Mouse (Mus musculus) embryonic facial prominence, embryonic 15.5 days (tissue): Measurements from ENCODE around the gene Cdc73. TPM values are rescaled to one million over a fixed set of nuclear protein-coding genes. Genes with fewer than 3 reads are reported as not detected.
"Not testable (repeated sequence)": the region's sequence is repeated elsewhere in the genome, so short reads cannot be mapped to it uniquely, and the experiment has no call there.

Experiments
- ATAC-seq: fragments of 200-750 bp; cut with Nextera tagmentation; 2 replicates; pipeline ENCODE4 v1.8.0; 2017; ENCODE audit warnings: low read depth, moderate TSS enrichment; ENCODE audit not compliant: insufficient number of reproducible peaks, low FRiP score, low TSS enrichment
- H3K27ac ChIP-seq: fragments of 300-500 bp; sonication (generic); replicated peaks from 2 replicates; pipeline ENCODE4 v1.5.1; 2015; ENCODE audit warnings: mild to moderate bottlenecking, inconsistent platforms
- H3K27me3 ChIP-seq: fragments of 300-500 bp; sonication (generic); 2 replicates; pipeline ENCODE4 v1.6.1; 2015; ENCODE audit warnings: inconsistent platforms
- H3K36me3 ChIP-seq: fragments of 300-500 bp; sonication (generic); 2 replicates; pipeline ENCODE4 v1.6.1; 2015; ENCODE audit warnings: mild to moderate bottlenecking, inconsistent platforms
- H3K4me1 ChIP-seq: fragments of 300-500 bp; sonication (generic); 2 replicates; pipeline ENCODE4 v1.6.1; 2015; ENCODE audit warnings: inconsistent platforms
- H3K4me2 ChIP-seq: fragments of 300-500 bp; sonication (generic); replicated peaks from 2 replicates; pipeline ENCODE4 v1.6.1; 2015; ENCODE audit warnings: mild to moderate bottlenecking, inconsistent platforms
- H3K4me3 ChIP-seq: fragments of 300-500 bp; sonication (generic); replicated peaks from 2 replicates; pipeline ENCODE4 v1.5.1; 2015; ENCODE audit warnings: mild to moderate bottlenecking, inconsistent platforms
- H3K9ac ChIP-seq: fragments of 300-500 bp; sonication (generic); 2 replicates; pipeline ENCODE4 v1.6.1; 2015; ENCODE audit warnings: inconsistent platforms
- H3K9me3 ChIP-seq: fragments of 300-500 bp; sonication (generic); replicated peaks from 2 replicates; pipeline ENCODE4 v1.6.1; 2016; ENCODE audit warnings: inconsistent platforms
- WGBS: fragments of 180-500 bp; shearing (Covaris S2); methylation state at CpG from one replicate; pipeline ENCODE4 v1.1.7; 2015; 5-methylcytosine and 5-hydroxymethylcytosine counted together
- polyA plus RNA-seq: library from polyadenylated mRNA; unstranded; fragments of >200 nt; fragmentation: Nextera tagmentation; extraction: Ambion mirVana; gene quantifications from 2 replicates; pipeline ENCODE4 v1.2.1, GENCODE M21; 2015

Gene Cdc73
- polyA plus RNA-seq, 1 experiment from 2014 or later: 27.3 TPM

DNA sequence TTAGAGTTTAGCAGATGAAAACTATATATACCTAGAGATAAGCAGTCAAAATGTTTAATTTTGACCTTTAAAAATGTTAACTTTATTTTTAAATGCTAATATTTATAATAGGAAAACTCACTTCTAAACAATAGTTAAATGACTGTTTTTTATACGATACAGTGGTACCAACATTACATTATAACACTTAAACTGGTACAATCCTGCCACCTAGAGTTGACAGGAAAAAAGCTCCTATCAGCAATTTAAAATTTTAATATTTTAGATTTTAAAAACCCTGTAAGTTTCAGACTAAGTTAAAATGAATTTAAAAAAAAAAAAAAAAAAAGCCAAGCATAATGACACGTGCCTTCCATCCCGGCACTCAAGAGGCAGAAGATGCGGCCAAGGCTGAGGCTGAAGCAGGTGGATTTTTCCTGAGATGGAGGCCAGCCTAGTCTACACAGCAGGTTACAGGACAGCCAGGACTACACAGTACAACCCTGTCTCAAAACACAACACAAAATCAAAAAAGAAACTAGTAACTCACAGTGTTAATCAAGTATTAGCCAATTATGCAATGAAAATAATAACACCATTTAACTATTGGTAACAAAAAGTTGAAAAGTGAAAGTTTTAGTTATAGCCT lies 26.8 kb downstream of the Cdc73 start:
- Histone ChIP-seq H3K9ac (no peak overlapping the region), H3K9me3 (no peaks in the 10 kb centered on the region), H3K27ac (no peak overlapping the region), H3K27me3 (no peaks in the 10 kb centered on the region), H3K36me3 (peaks cover 10% of the 10 kb centered on the region; the same call in 1 of the 2 replicates), H3K4me3 (no peak overlapping the region), H3K4me2 (no peak overlapping the region), H3K4me1 (no peaks in the 10 kb centered on the region)
- no peak for ATAC-seq
- 83% methylated on average over 4 of the region's 4 CpGs for WGBS

DNA sequence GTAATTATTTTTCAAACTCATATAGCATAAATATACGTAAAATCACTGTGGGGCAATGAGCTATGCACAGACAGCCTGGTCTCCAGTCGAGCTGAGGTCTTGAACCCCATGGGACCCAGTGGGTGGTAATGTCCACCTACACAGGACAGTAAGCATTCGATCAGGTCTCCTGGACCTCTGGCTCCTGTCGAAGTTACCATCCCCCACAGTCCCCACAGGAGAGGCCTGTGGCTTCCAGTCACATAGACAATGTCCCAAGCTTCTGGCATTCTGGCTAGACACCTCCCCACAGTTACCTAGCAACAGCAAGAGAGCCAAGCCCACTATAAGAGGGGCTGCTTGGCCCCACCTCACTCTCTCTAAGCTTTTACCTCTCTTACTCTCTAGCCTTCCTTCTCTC lies 37.9 kb downstream of the Cdc73 start:
- H3K4me1 ChIP-seq, H3K9me3 ChIP-seq, ATAC-seq, H3K4me2 ChIP-seq, H3K4me3 ChIP-seq, H3K27ac ChIP-seq, H3K27me3 ChIP-seq, H3K9ac ChIP-seq: not testable (repeated sequence)
- 88% methylated on average over 4 of the region's 4 CpGs for WGBS
- peaks cover 11% of the 10 kb centered on the region; the same call in 1 of the 2 replicates for H3K36me3 ChIP-seq

DNA sequence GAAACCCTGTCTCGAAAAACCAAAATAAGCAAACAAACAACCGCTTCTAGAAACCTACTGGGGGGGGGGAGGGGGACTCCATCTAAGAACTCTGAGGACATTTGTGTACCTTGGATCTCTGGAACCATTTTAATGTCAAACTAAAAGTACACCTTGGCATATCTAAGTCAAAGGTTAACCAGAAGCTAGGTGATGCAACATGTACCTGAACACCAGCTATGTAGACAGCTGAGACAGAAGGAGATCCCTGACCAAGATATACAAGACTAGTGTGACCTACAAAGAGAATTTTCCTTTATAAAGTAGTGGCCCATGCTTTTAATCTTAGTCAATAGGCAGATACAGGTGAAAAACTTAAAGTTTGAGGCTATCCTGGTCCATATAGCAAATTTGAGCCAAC lies 39.5 kb downstream of the Cdc73 start:
- H3K9ac ChIP-seq: no peak overlapping the region
- 89% methylated on average over 2 of the region's 2 CpGs for WGBS
- no peaks in the 10 kb centered on the region for H3K4me1 ChIP-seq
- peaks cover 9% of the 10 kb centered on the region; the same call in 1 of the 2 replicates for H3K36me3 ChIP-seq
- H3K27me3 ChIP-seq: no peaks in the 10 kb centered on the region
- H3K27ac ChIP-seq: no peak overlapping the region
- no peaks in the 10 kb centered on the region for H3K9me3 ChIP-seq
- ATAC-seq: no peak
- no peak overlapping the region for H3K4me3 ChIP-seq
- H3K4me2 ChIP-seq: no peak overlapping the region

DNA sequence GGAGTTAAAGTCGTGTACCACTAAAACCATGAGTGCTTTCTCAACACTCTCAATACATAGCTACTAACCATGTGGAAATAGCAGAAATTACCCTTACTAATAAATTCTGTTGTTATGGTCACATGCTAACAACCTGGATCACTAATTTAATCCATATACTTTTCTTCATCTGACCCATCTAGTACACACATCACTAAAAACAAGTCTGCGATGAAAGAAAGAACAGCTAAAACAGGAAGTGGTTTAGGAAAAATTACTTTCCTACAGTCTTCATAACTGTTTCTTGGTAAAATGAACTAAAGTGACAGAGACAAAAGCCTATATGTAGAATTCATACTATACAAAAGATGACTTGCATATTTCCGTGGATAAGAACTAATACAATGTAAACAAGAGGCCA lies 49.0 kb downstream of the Cdc73 start:
- no peak overlapping the region for H3K9ac ChIP-seq
- no peaks in the 10 kb centered on the region for H3K27me3 ChIP-seq
- no peak overlapping the region for H3K27ac ChIP-seq
- H3K4me3 ChIP-seq: no peak overlapping the region
- no peak overlapping the region for H3K4me2 ChIP-seq
- WGBS: 89% methylated on average over 3 of the region's 3 CpGs
- no peaks in the 10 kb centered on the region for H3K36me3 ChIP-seq
- no peaks in the 10 kb centered on the region for H3K4me1 ChIP-seq
- no peak for ATAC-seq
- no peaks in the 10 kb centered on the region for H3K9me3 ChIP-seq

DNA sequence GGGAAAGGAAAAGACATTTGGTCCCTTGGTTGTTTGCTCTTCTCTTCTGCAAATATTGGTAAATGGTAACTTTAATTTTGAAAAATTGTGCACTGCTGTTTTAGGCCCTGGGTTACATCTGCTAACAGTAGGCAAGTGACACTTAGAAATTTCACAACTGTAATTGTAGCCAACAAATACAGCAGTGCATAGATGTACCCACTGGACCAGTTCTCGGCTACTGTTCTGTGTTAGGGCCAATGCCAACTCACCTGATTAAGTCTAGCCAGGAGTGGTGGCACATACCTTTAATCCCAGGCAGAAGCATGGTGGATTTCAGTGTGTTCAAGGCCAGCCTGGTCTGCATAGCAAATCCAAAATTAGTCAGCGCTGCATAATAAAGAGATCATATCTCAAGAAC lies 52.4 kb downstream of the Cdc73 start:
- no peak overlapping the region for H3K9ac ChIP-seq
- ATAC-seq: no peak
- WGBS: 93% methylated on average over 2 of the region's 2 CpGs
- H3K36me3 ChIP-seq: peaks cover 5% of the 10 kb centered on the region; the same call in 1 of the 2 replicates
- no peak overlapping the region for H3K27ac ChIP-seq
- H3K4me2 ChIP-seq: no peak overlapping the region
- H3K9me3 ChIP-seq: no peaks in the 10 kb centered on the region
- no peaks in the 10 kb centered on the region for H3K4me1 ChIP-seq
- no peaks in the 10 kb centered on the region for H3K27me3 ChIP-seq
- H3K4me3 ChIP-seq: no peak overlapping the region

DNA sequence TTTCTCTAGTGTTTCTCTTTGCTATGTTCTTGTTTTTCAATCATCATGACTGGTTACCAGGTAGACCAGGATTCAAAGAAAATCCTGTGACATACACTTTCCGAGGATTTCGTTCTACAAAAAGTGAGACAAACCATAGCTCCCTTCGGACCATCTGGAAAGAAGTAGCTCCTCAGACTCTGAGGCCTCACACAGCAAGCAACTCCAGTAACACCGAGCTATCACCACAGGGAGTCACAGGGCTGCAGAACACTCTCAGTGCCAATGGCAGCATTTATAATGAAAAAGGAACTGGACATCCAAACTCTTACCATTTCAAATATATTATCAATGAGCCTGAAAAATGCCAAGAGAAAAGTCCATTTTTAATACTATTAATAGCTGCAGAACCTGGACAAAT lies 56.5 kb downstream of the Cdc73 start:
- no peaks in the 10 kb centered on the region for H3K9me3 ChIP-seq
- peaks cover 5% of the 10 kb centered on the region; the same call in 1 of the 2 replicates for H3K36me3 ChIP-seq
- WGBS: 78% methylated on average over 4 of the region's 4 CpGs
- H3K9ac ChIP-seq: no peak overlapping the region
- no peaks in the 10 kb centered on the region for H3K27me3 ChIP-seq
- H3K4me1 ChIP-seq: no peaks in the 10 kb centered on the region; the same call in 1 of the 2 replicates
- H3K27ac ChIP-seq: no peak overlapping the region
- no peak for ATAC-seq
- no peak overlapping the region for H3K4me3 ChIP-seq
- H3K4me2 ChIP-seq: no peak overlapping the region

DNA sequence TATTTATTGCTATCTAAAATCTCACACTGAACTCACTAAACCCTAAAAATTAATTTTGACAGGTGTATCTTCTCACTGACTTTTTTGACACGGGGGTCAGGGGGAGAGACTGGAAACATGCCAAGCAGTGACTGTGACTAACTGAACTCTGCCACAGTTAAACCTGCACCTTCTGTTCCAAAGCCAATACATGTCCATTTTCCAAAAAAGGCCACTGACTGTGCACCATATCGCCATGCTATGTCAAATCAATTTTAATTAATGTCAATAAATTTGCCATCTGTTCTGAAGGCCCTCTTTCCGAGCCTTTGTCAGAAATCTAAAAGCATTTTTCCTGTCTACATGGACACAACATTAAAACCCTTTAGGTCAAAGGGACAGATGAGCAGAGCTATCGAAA lies 57.3 kb downstream of the Cdc73 start:
- H3K4me2 ChIP-seq: no peak overlapping the region
- ATAC-seq: no peak
- no peak overlapping the region for H3K27ac ChIP-seq
- H3K36me3 ChIP-seq: peaks cover 5% of the 10 kb centered on the region; the same call in 1 of the 2 replicates
- no peaks in the 10 kb centered on the region for H3K9me3 ChIP-seq
- H3K9ac ChIP-seq: no peak overlapping the region
- no peaks in the 10 kb centered on the region for H3K27me3 ChIP-seq
- peaks cover 8% of the 10 kb centered on the region; the same call in 1 of the 2 replicates for H3K4me1 ChIP-seq
- 55% methylated on average over 4 of the region's 4 CpGs for WGBS
- H3K4me3 ChIP-seq: no peak overlapping the region

DNA sequence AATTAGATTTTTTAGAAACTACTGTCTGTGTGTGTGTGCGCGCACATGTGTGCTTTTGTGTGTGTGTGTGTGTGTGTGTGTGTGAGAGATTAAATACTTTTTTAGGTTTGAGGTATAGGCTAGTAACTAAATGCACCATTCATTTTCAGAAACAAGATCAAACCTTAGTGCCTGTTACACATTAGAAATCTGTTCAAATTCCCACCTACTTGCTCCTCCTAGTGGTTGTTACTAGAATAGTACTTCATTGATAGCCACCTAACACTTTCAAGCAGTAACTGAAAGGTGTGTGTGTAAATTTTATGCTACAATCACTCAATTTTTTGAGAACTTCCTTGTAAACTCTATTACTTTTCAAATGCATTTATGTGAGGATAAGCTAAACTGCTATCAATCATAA lies 58.5 kb downstream of the Cdc73 start:
- H3K9ac ChIP-seq: no peak overlapping the region
- H3K4me3 ChIP-seq: no peak overlapping the region
- WGBS: 84% methylated on average over 2 of the region's 2 CpGs
- H3K27ac ChIP-seq: no peak overlapping the region
- H3K4me2 ChIP-seq: no peak overlapping the region
- no peak for ATAC-seq
- peaks cover 8% of the 10 kb centered on the region; the same call in 1 of the 2 replicates for H3K4me1 ChIP-seq
- peaks cover 5% of the 10 kb centered on the region; the same call in 1 of the 2 replicates for H3K36me3 ChIP-seq
- no peaks in the 10 kb centered on the region for H3K9me3 ChIP-seq
- H3K27me3 ChIP-seq: no peaks in the 10 kb centered on the region

DNA sequence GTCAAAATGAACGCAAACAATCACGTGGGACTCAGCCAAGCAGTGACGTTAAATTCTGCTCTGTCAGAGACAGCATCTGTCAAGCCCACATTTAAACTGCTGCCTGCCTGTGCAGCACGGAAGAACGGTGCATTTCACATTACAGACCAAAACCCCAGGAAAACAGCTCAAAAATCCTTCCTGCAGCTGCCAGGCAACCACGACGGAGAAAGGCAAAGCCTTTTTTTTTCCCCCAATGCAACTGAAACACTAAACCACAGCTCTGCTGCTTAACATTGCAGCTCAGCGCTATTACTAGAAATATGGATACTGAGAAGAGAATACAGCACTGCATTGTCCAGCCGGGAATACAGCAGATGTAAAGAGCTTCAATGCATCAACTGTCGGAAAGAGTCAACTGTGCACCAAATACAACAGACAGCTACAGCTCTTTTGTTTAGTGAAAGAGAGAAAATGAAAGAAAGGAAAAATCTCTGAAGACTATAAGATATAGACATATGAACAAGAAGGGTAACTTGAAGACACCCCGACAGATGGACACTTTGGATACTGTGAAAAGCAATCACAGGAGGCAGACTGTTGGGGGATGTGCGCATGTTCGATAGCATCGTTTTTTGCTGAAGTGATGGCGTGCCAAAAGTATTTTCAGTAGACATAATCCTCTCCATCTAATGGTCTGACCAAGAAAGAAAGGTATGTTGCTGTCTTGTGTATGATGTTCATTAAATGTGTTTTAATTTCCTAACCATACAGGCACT lies 61.9 kb downstream of the Cdc73 start, which contains the start of gene B3galt2:
TSS of gene B3galt2 (plus strand) at position 15 of the 758 bp plus-strand sequence.
- H3K4me2 ChIP-seq: peak within 1 kb of the TSS; percentile 49
- peak; percentile 51; the same call in 1 of the 2 replicates for ATAC-seq

DNA sequence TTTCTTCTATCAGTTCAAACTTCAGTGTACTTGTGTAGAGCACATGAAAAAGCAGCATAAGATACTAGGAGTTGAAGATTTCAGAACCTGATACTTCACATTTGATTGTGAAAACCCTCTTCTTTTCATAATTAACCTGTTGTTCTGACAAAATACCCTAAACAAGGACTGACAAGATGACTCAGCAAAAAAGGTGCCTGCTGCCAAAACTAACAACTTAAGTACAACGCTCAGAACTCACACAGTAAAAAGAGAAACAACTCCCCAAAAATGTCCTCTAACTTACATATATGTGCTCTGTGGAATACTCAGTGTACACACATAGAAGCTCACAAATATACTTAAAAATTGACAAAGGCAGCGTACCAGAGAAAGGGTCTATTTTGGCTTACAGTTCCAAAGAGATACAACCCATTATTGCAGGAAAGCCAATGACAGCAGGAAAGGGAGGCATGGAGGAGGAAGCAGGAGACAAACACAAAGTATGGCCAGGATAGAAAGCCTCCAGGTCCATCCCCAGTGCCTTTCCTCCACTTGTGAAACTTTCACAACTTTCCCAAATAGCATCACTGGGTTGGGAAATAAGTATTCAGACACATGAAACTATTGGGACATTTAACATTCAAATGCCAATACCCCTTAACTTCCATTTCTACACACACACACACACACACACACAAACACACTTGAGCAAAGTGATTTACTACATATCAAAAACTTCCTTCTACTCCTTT lies 69.7 kb downstream of the Cdc73 start:
- 80% methylated on average over 2 of the region's 2 CpGs for WGBS
- no peak for ATAC-seq
- Histone ChIP-seq H3K27me3 (no peaks in the 10 kb centered on the region), H3K4me1 (no peaks in the 10 kb centered on the region), H3K36me3 (no peaks in the 10 kb centered on the region), H3K9ac (no peak overlapping the region), H3K9me3 (no peaks in the 10 kb centered on the region), H3K4me2 (no peak overlapping the region), H3K4me3 (no peak overlapping the region), H3K27ac (no peak overlapping the region)

More for the DNA sequence above, 61.9 kb downstream of the Cdc73 start, which contains the start of gene B3galt2:
- peak within 1 kb of the TSS; percentile 35 for H3K4me3 ChIP-seq
- peaks cover 8% of the 10 kb centered on the region; the same call in 1 of the 2 replicates for H3K4me1 ChIP-seq
- 28% methylated on average over 15 of the region's 15 CpGs for WGBS
- no peaks in the 10 kb centered on the region for H3K27me3 ChIP-seq
- no peaks in the 10 kb centered on the region for H3K9me3 ChIP-seq
- no peak within 1 kb of the TSS; the same call in 1 of the 2 replicates for H3K9ac ChIP-seq
- H3K27ac ChIP-seq: peak within 1 kb of the TSS; percentile 71
- H3K36me3 ChIP-seq: no peaks in the 10 kb centered on the region

DNA sequence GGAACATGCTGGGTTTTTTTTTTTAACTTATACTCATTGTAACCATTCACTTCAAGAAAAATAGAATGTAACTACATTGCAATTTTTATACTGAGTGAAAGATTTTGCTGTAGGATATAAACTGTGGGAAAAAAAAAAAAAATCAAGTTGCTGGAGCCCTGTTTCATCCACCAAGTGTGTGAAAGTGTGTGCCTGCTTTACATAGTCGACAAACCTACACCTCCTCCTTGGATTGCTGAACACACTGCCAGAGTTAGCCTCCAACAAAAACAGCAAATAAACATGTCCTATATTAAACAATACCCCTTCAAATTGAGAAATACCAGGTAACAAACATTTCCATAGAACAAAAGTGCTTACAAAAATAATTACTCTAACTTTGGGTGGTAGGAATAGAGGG lies 70.3 kb downstream of the Cdc73 start:
- Histone ChIP-seq H3K9me3 (no peaks in the 10 kb centered on the region), H3K4me2 (no peak overlapping the region), H3K36me3 (no peaks in the 10 kb centered on the region), H3K4me3 (no peak overlapping the region), H3K9ac (no peak overlapping the region), H3K4me1 (no peaks in the 10 kb centered on the region), H3K27ac (no peak overlapping the region), H3K27me3 (no peaks in the 10 kb centered on the region)
- ATAC-seq: no peak
- WGBS: 78% methylated on average over 1 of the region's 1 CpGs
